Mouse (Mus musculus): Measurements from ENCODE around the gene Ttc9.
A peak's percentile ranks its signal among the peaks of the same experiment; 100 is the strongest.

GRCm38 (mm10) chr12:81668406-81668805 lies 37.4 kb downstream of the Ttc9 start:
- TF ChIP-seq MAFK (IDR thresholded peaks at IDR 0.05; ENCODE audit: insufficient replicate concordance, low read length), result no peak
- TF ChIP-seq USF2 (conservative IDR thresholded peaks at IDR 0.05; ENCODE audit: low read depth, low read length), result peak; percentile 37; the same call in 1 of the 2 replicates
- no peak for TF ChIP-seq ZKSCAN1 (IDR thresholded peaks at IDR 0.05; ENCODE audit: borderline replicate concordance, low read depth, low read length)
- TF ChIP-seq CTCF (conservative IDR thresholded peaks at IDR 0.05 in 1 of 2, IDR thresholded peaks at IDR 0.05 in 1 of 2; ENCODE audit: low read depth in 2 of 2, low read length in 2 of 2), result no peak
- no peak for TF ChIP-seq POLR2A (IDR thresholded peaks at IDR 0.05; ENCODE audit: low read depth, low read length)
- TF ChIP-seq ELF1 (IDR thresholded peaks at IDR 0.05; ENCODE audit: low read depth, low read length), result no peak
- TF ChIP-seq UBTF (IDR thresholded peaks at IDR 0.05; ENCODE audit: low read depth, low read length), result no peak
- TF ChIP-seq NELFE (IDR thresholded peaks at IDR 0.05; ENCODE audit: low read depth, low read length), result no peak
- TF ChIP-seq HCFC1 (IDR thresholded peaks at IDR 0.05; ENCODE audit: low read depth, low read length), result no peak
- no peak for TF ChIP-seq TBP (conservative IDR thresholded peaks at IDR 0.05; ENCODE audit: low read depth, low read length)
- TF ChIP-seq ETS1 (conservative IDR thresholded peaks at IDR 0.05; ENCODE audit: low read depth, low read length), result no peak
- no peak for TF ChIP-seq SMC3 (IDR thresholded peaks at IDR 0.05; ENCODE audit: low read depth, low read length)
- no peak for TF ChIP-seq JUND (conservative IDR thresholded peaks at IDR 0.05; ENCODE audit: low read depth, low read length)

All from CH12.LX (cell line).